Mouse (Mus musculus) hindbrain, embryonic 15.5 days (tissue): ENCODE results near the gene Upp2. TPM values are rescaled to one million over a fixed set of nuclear protein-coding genes. Genes with fewer than 3 reads are reported as not detected.

Source experiments
- ATAC-seq: fragments of 200-750 bp; cut with Nextera tagmentation; 2 replicates; pipeline ENCODE4 v1.8.0; 2017; ENCODE audit warnings: low read depth, moderate number of reproducible peaks, moderate TSS enrichment; ENCODE audit not compliant: low FRiP score
- H3K27ac ChIP-seq: fragments of 300-500 bp; sonication (generic); replicated peaks from 2 replicates; pipeline ENCODE4 v1.5.1; 2015; ENCODE audit warnings: mild to moderate bottlenecking, inconsistent platforms
- H3K27me3 ChIP-seq: fragments of 300-500 bp; sonication (generic); 2 replicates; pipeline ENCODE4 v1.6.1; 2015; ENCODE audit warnings: control low read depth, inconsistent platforms
- H3K36me3 ChIP-seq: fragments of 300-500 bp; sonication (generic); 2 replicates; pipeline ENCODE4 v1.6.1; 2015; ENCODE audit warnings: control low read depth, inconsistent platforms
- H3K4me1 ChIP-seq: fragments of 300-500 bp; sonication (generic); replicated peaks from 2 replicates; pipeline ENCODE4 v1.6.1; 2015; ENCODE audit warnings: control low read depth, inconsistent platforms
- H3K4me2 ChIP-seq: fragments of 300-500 bp; sonication (generic); 2 replicates; pipeline ENCODE4 v1.6.1; 2015; ENCODE audit warnings: moderate library complexity, mild to moderate bottlenecking, inconsistent platforms
- H3K4me3 ChIP-seq: fragments of 300-500 bp; sonication (generic); 2 replicates; pipeline ENCODE4 v1.5.1; 2015; ENCODE audit warnings: mild to moderate bottlenecking, inconsistent platforms
- H3K9ac ChIP-seq: fragments of 300-500 bp; sonication (generic); 2 replicates; pipeline ENCODE4 v1.6.1; 2015; ENCODE audit warnings: inconsistent platforms
- H3K9me3 ChIP-seq: fragments of 300-500 bp; sonication (generic); 2 replicates; pipeline ENCODE4 v1.6.1; 2016; ENCODE audit warnings: control low read depth, inconsistent platforms
- WGBS: fragments of 180-500 bp; shearing (Covaris S2); methylation state at CpG from one replicate; pipeline ENCODE4 v1.1.7; 2015; 5-methylcytosine and 5-hydroxymethylcytosine counted together
- polyA plus RNA-seq: library from polyadenylated mRNA; unstranded; fragments of >200 nt; fragmentation: Nextera tagmentation; extraction: Ambion mirVana; gene quantifications from 2 replicates; pipeline ENCODE4 v1.2.1, GENCODE M21; 2015

Gene Upp2
- polyA plus RNA-seq: 12.0 and 16.2 TPM in 2 replicates

GRCm38 (mm10) chr2:58567066-58567810, at the start of gene Upp2, which contains the start of gene Acvr1:
Gene Upp2, plus strand, starts transcription at chr2:58567298.
Gene Acvr1, minus strand, starts transcription at chr2:58567157.
- 1% methylated on average over 36 of the region's 80 CpGs for WGBS
- Histone ChIP-seq H3K36me3 (no peaks in the 10 kb centered on the region), H3K4me3 (peak within 1 kb of the TSS; percentile 75), H3K9ac (peak within 1 kb of the TSS; percentile 90), H3K4me2 (peak within 1 kb of the TSS; percentile 69), H3K4me1 (peaks cover 56% of the 10 kb centered on the region), H3K27ac (peak within 1 kb of the TSS; percentile 99), H3K9me3 (no peaks in the 10 kb centered on the region), H3K27me3 (no peaks in the 10 kb centered on the region)
- peak; percentile 95 for ATAC-seq

DNA sequence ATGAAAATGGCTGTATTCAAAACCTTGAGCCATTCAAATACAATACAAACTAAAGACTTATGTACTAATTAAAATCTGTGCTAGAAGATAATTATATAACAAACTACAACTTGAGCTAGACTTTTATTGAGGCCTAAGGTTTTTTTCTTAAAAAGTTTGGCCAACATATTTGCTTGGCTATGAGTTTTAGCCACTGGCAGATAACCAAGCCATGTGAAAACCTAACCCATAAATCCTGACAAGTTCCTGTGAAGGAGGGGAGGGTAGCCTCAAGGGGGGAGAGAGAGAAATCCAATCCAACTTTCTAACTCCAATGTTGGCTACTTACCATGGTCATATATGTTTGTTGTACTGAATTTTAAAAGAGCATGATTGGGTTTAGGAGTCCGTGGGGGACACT, 48.6 kb upstream of the Upp2 start:
- no peak for ATAC-seq
- peaks cover 10% of the 10 kb centered on the region for H3K4me1 ChIP-seq
- no peak overlapping the region for H3K4me2 ChIP-seq

GRCm38 (mm10) chr2:58520727-58521126, 46.4 kb upstream of the Upp2 start:
- WGBS: 93% methylated on average over 9 of the region's 9 CpGs
- ATAC-seq: no peak
- Histone ChIP-seq H3K4me3 (no peak overlapping the region), H3K36me3 (no peaks in the 10 kb centered on the region), H3K27ac (no peak overlapping the region), H3K9me3 (no peaks in the 10 kb centered on the region), H3K4me1 (peaks cover 11% of the 10 kb centered on the region; the same call in 1 of the 2 replicates), H3K9ac (no peak overlapping the region), H3K4me2 (no peak overlapping the region), H3K27me3 (no peaks in the 10 kb centered on the region)

More for the DNA sequence above, 48.6 kb upstream of the Upp2 start:
- H3K36me3 ChIP-seq: no peaks in the 10 kb centered on the region
- WGBS: 86% methylated on average over 1 of the region's 1 CpGs
- no peaks in the 10 kb centered on the region for H3K27me3 ChIP-seq
- H3K9ac ChIP-seq: no peak overlapping the region
- H3K27ac ChIP-seq: no peak overlapping the region
- H3K4me3 ChIP-seq: no peak overlapping the region
- no peaks in the 10 kb centered on the region for H3K9me3 ChIP-seq

- Histone ChIP-seq H3K36me3 (no peaks in the 10 kb centered on the region), H3K9me3 (no peaks in the 10 kb centered on the region), H3K9ac (no peak overlapping the region), H3K4me3 (no peak overlapping the region), H3K27me3 (no peaks in the 10 kb centered on the region), H3K4me2 (no peak overlapping the region), H3K27ac (no peak overlapping the region), H3K4me1 (peaks cover 4% of the 10 kb centered on the region; the same call in 1 of the 2 replicates)
- 85% methylated on average over 6 of the region's 6 CpGs for WGBS
- ATAC-seq: no peak
These were observed 45.5 kb upstream of the Upp2 start for GRCm38 (mm10) chr2:58521621-58522020.

GRCm38 (mm10) chr2:58523097-58523496, 44.0 kb upstream of the Upp2 start:
- no peaks in the 10 kb centered on the region for H3K27me3 ChIP-seq
- H3K4me2 ChIP-seq: no peak overlapping the region
- no peaks in the 10 kb centered on the region for H3K36me3 ChIP-seq
- no peak for ATAC-seq
- H3K9me3 ChIP-seq: no peaks in the 10 kb centered on the region
- peaks cover 4% of the 10 kb centered on the region; the same call in 1 of the 2 replicates for H3K4me1 ChIP-seq
- 85% methylated on average over 12 of the region's 12 CpGs for WGBS
- no peak overlapping the region for H3K4me3 ChIP-seq
- no peak overlapping the region for H3K27ac ChIP-seq
- no peak overlapping the region for H3K9ac ChIP-seq

DNA sequence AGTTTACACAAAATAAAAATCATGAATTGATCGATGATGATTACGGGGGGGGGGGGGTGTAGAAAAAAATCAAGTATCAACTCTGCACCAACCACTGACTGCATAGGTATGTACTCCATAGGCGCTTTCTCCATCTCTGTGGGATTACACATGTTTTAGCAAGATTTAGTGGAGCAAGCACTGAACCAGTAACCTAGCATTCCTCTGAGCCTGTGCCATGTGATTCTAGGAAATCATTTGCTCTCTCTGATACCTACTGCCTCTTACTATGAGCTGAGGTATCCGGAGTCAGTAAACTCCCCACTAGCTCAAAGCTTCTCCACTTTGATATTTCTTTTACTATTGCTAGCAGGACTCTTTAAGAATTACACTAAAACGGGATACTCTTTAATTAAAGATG, 43.2 kb upstream of the Upp2 start:
- Histone ChIP-seq H3K9ac (no peak overlapping the region), H3K27ac (no peak overlapping the region), H3K4me1 (peaks cover 4% of the 10 kb centered on the region; the same call in 1 of the 2 replicates), H3K27me3 (no peaks in the 10 kb centered on the region), H3K4me2 (no peak overlapping the region), H3K36me3 (no peaks in the 10 kb centered on the region), H3K9me3 (no peaks in the 10 kb centered on the region), H3K4me3 (no peak overlapping the region)
- no peak for ATAC-seq
- WGBS: 93% methylated on average over 5 of the region's 5 CpGs

DNA sequence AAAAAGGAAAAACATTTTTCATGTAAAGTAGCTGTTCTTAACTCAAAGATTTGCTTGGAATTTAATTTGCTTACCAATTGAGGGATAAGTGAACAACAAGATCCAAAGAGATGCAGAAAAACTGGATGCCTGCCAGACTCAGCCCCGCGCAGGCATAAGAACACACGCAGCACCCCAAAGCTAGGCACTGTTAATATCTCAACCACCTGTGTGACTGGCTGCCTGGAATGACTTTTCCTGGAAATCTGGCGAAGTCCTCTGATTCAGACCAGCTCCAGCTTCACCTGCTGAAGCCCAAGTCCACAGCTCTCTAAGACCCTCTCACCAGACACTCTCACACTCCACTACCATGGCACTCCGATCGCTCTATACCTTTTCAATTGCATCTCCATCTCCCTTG, 42.7 kb upstream of the Upp2 start:
- no peak overlapping the region for H3K27ac ChIP-seq
- H3K36me3 ChIP-seq: no peaks in the 10 kb centered on the region
- H3K4me1 ChIP-seq: peaks cover 7% of the 10 kb centered on the region
- H3K9me3 ChIP-seq: no peaks in the 10 kb centered on the region
- WGBS: 76% methylated on average over 6 of the region's 6 CpGs
- H3K9ac ChIP-seq: no peak overlapping the region
- H3K4me2 ChIP-seq: no peak overlapping the region
- H3K27me3 ChIP-seq: no peaks in the 10 kb centered on the region
- no peak for ATAC-seq
- no peak overlapping the region for H3K4me3 ChIP-seq

DNA sequence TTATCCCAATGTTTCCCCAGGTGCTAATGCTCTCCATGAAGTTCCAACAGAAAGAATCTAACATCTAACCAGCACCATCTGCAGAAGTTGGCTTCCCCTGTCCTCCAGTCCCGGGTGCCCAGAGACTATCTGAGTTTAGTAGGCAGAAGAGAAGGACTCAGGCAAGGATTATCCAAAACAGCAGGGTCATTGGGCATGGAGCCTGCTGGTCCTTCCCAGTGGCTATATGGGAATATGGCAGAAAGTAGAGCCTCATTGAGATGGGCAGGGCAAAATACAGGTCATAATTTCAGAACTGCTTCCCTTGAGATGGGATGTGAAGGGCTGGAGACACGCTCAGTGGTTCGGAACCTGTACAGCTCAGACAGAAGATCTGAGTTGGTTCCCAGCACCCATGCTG, 39.3 kb upstream of the Upp2 start:
- H3K27me3 ChIP-seq: no peaks in the 10 kb centered on the region
- H3K4me2 ChIP-seq: no peak overlapping the region
- peaks cover 36% of the 10 kb centered on the region for H3K4me1 ChIP-seq
- H3K36me3 ChIP-seq: no peaks in the 10 kb centered on the region
- no peak overlapping the region for H3K27ac ChIP-seq
- H3K4me3 ChIP-seq: no peak overlapping the region
- 79% methylated on average over 3 of the region's 3 CpGs for WGBS
- no peak for ATAC-seq
- no peak overlapping the region for H3K9ac ChIP-seq
- H3K9me3 ChIP-seq: no peaks in the 10 kb centered on the region

DNA sequence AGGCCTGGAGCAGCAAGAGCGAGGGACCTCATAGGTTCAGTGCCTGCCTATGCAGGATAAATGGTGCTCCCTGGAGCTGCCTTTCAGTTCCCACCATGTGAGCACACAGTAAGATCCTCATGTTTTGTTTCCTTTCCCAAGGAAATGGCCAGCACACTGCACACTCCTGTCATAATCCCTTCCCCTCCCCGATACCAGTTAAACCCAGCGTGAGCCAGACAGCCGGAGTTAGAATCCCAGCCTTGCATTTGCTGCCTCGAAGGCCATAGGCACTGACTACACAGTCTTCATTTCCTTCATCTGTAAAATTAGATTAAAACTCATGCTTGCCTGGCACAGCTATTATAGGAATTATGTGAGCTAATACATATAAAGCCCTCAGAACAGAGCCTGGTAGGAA, 37.7 kb upstream of the Upp2 start:
- H3K4me1 ChIP-seq: peaks cover 50% of the 10 kb centered on the region
- H3K9ac ChIP-seq: no peak overlapping the region
- no peaks in the 10 kb centered on the region for H3K36me3 ChIP-seq
- no peak for ATAC-seq
- H3K4me2 ChIP-seq: no peak overlapping the region
- no peaks in the 10 kb centered on the region for H3K27me3 ChIP-seq
- WGBS: 62% methylated on average over 5 of the region's 5 CpGs
- no peaks in the 10 kb centered on the region for H3K9me3 ChIP-seq
- peak overlapping the region; percentile 62 for H3K27ac ChIP-seq
- no peak overlapping the region for H3K4me3 ChIP-seq

DNA sequence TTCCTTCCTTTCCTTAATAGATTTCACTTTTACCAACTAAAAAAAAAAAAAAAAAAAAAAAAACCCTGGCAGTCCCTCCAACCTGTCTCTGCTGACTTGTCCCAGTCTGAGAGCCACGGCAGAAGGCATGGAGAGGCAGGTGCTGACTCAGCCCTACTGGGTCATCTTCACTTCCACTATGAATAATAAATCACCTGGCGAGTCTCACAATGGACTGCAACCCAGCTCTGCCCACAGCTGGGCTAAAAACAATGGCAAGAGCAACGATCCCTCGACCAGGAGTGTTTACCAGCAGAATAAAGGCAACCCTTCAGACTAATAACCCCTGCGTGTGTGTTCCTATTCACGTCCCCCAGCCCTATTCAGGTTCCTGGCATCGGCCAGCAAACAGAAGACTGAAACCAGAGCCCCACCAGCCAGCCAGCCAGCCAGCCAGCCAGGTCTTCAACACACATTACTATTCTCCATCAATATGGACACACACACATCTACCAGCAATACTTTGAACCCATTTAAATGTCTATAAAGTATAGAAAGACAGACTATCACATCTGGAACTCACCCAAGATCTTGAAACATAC, 37.1 kb upstream of the Upp2 start:
- peaks cover 53% of the 10 kb centered on the region for H3K4me1 ChIP-seq
- WGBS: 19% methylated on average over 7 of the region's 7 CpGs
- no peak overlapping the region for H3K9ac ChIP-seq
- 0 out of 2 replicates have a peak overlapping the region, but pooled peaks have one; percentile 34 for H3K27ac ChIP-seq
- H3K4me3 ChIP-seq: no peak overlapping the region
- ATAC-seq: no peak
- no peaks in the 10 kb centered on the region for H3K36me3 ChIP-seq
- no peak overlapping the region for H3K4me2 ChIP-seq
- H3K9me3 ChIP-seq: no peaks in the 10 kb centered on the region
- H3K27me3 ChIP-seq: no peaks in the 10 kb centered on the region

DNA sequence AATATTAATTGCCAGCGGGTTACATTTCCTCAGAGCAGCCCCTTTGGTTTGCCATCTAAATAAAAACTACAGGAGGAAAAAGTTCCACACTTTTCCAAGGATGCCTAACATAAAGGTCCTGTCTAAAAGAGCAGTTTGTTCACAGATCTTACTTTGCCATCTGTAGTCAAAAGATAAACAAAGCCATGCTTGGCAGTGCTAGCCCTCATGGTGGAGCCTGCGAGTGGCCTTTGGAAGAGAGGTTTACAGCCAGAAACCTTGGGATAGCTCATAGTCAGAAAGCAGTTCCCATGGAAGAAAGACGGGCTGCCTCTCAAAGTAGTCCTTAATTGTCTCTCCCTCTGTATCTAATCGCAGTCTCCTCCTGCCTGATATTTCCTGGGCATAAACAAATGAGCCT, 36.6 kb upstream of the Upp2 start:
- Histone ChIP-seq H3K27ac (0 out of 2 replicates have a peak overlapping the region, but pooled peaks have one; percentile 34), H3K4me3 (no peak overlapping the region), H3K4me2 (no peak overlapping the region), H3K9me3 (no peaks in the 10 kb centered on the region), H3K36me3 (no peaks in the 10 kb centered on the region), H3K27me3 (no peaks in the 10 kb centered on the region), H3K4me1 (peaks cover 58% of the 10 kb centered on the region), H3K9ac (no peak overlapping the region)
- 76% methylated on average over 4 of the region's 4 CpGs for WGBS
- no peak for ATAC-seq

DNA sequence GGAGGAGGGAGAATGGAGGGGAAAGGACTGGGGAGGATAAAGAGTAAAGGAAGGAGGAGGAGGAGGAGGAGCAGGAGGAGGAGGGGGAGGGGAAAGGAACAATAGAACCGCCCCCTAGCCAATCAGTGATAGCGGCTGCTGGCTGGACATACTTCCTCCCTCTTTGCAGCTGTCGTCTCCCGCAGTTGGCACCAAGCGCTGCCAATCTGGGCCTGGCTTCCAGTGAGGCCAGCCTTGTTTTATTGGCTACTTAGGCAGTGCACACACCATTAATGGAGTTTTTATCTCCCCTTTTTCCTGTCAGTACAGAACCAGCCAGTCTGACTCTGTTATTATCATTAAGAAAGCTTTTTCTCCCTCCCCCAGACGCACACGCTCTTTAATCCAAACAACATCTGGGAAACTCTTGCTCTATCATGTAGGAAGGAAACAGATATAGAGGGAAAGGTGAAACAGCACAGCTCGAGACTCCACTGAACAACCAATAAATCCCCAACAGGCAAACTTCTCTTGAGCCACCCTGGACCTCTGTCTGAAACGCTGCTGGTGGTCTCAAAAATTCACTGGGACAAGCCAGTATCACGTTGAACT, 34.7 kb upstream of the Upp2 start:
- H3K9ac ChIP-seq: no peak overlapping the region
- H3K4me3 ChIP-seq: peak overlapping the region; percentile 17
- H3K27me3 ChIP-seq: no peaks in the 10 kb centered on the region
- H3K36me3 ChIP-seq: 0 out of 2 replicates have a peak, but pooled peaks cover 4% of the 10 kb centered on the region
- H3K4me1 ChIP-seq: peaks cover 59% of the 10 kb centered on the region
- H3K9me3 ChIP-seq: no peaks in the 10 kb centered on the region
- 15% methylated on average over 10 of the region's 10 CpGs for WGBS
- peak overlapping the region; percentile 62 for H3K27ac ChIP-seq
- peak overlapping the region; percentile 46 for H3K4me2 ChIP-seq
- peak; percentile 88 for ATAC-seq
